Mouse (Mus musculus): Measurements from ENCODE around the gene Aak1. TPM values are rescaled to one million over a fixed set of nuclear protein-coding genes. Genes with fewer than 3 reads are reported as not detected.

The Aak1 gene
- polyA plus RNA-seq, 1 experiment = 11.5 TPM

DNA sequence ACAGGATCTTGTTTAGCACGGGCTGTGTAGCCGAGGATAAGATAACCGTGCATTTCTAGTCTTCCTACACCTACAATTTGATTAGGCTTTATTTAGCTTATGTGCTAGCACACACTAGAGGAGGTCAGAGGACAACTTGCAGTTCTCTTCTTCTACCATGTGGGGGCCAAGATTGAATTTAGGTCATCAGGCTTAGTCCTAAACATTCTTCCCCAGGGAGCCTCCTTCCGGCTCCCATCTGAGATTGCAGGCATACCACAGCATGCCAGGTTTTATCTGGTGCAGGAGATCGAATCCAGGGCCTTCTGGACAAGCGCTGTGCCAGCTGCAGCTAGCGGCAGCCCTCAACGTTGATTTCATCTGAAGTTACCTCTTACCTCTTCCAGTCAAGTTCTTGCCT is 32.7 kb upstream of the Aak1 start:
- no peaks in the 10 kb centered on the region for H3K79me2 ChIP-seq (ENCODE audit: control insufficient read depth, insufficient read depth)
- no peak overlapping the region for H3K4me3 ChIP-seq
- no peak overlapping the region for H3K4me2 ChIP-seq (ENCODE audit: low read depth)
- TF ChIP-seq POLR2AphosphoS2 (IDR thresholded peaks at IDR 0.05; ENCODE audit: insufficient read length, low read depth) (no peak), CEBPB (IDR thresholded peaks at IDR 0.05; ENCODE audit: insufficient read depth, poor library complexity, severe bottlenecking) (no peak), MYOG (IDR thresholded peaks at IDR 0.05; ENCODE audit: control insufficient read depth in 1 of 3, insufficient read depth in 1 of 3, insufficient read length in 2 of 3, low read depth in 2 of 3) (no peak), E2F4 (IDR thresholded peaks at IDR 0.05; ENCODE audit: insufficient read depth) (no peak), USF1 (IDR thresholded peaks at IDR 0.05; ENCODE audit: low read depth) (no peak), MYOD1 (IDR thresholded peaks at IDR 0.05; ENCODE audit: control insufficient read depth in 1 of 3, insufficient read length in 2 of 3, low read depth in 2 of 3) (no peak), REST (IDR thresholded peaks at IDR 0.05; ENCODE audit: insufficient read depth, insufficient read length) (no peak), TCF3 (IDR thresholded peaks at IDR 0.05; ENCODE audit: insufficient read length, low read depth) (no peak), SRF (IDR thresholded peaks at IDR 0.05; ENCODE audit: control insufficient read depth, insufficient read length, low read depth) (no peak), MAX (IDR thresholded peaks at IDR 0.05; ENCODE audit: low read depth) (no peak), POLR2A (IDR thresholded peaks at IDR 0.05; ENCODE audit: insufficient read length, low read depth) (no peak), TCF12 (IDR thresholded peaks at IDR 0.05; ENCODE audit: insufficient read depth, poor library complexity, severe bottlenecking) (no peak)
- no peak overlapping the region for H3ac ChIP-seq (ENCODE audit: control insufficient read depth, insufficient read length)
- H3K36me3 ChIP-seq (ENCODE audit: control insufficient read depth, insufficient read depth) = no peaks in the 10 kb centered on the region
- H3K27me3 ChIP-seq (ENCODE audit: control insufficient read depth, insufficient read depth, insufficient read length) = no peaks in the 10 kb centered on the region

GRCm38 (mm10) chr6:86818914-86819313 is 30.4 kb upstream of the Aak1 start:
- no peak for TF ChIP-seq POLR2AphosphoS2 (IDR thresholded peaks at IDR 0.05; ENCODE audit: insufficient read length, low read depth)
- TF ChIP-seq SRF (IDR thresholded peaks at IDR 0.05; ENCODE audit: control insufficient read depth, insufficient read length, low read depth) = no peak
- H3K4me2 ChIP-seq (ENCODE audit: low read depth) = no peak overlapping the region

GRCm38 (mm10) chr6:86819926-86820325 is 29.4 kb upstream of the Aak1 start:
- TF ChIP-seq MYOG (IDR thresholded peaks at IDR 0.05; ENCODE audit: control insufficient read depth in 1 of 3, insufficient read depth in 1 of 3, insufficient read length in 2 of 3, low read depth in 2 of 3) (no peak), TCF3 (IDR thresholded peaks at IDR 0.05; ENCODE audit: insufficient read length, low read depth) (no peak), POLR2A (IDR thresholded peaks at IDR 0.05; ENCODE audit: insufficient read length, low read depth) (no peak), MYOD1 (IDR thresholded peaks at IDR 0.05; ENCODE audit: control insufficient read depth in 1 of 3, insufficient read length in 2 of 3, low read depth in 2 of 3) (no peak), REST (IDR thresholded peaks at IDR 0.05; ENCODE audit: insufficient read depth, insufficient read length) (no peak), USF1 (IDR thresholded peaks at IDR 0.05; ENCODE audit: low read depth) (no peak)
- H3K36me3 ChIP-seq (ENCODE audit: control insufficient read depth, insufficient read depth) = no peaks in the 10 kb centered on the region
- no peak overlapping the region for H3ac ChIP-seq (ENCODE audit: control insufficient read depth, insufficient read length)
- H3K4me3 ChIP-seq = no peak overlapping the region
- no peaks in the 10 kb centered on the region for H3K79me2 ChIP-seq (ENCODE audit: control insufficient read depth, insufficient read depth)
- H3K4me2 ChIP-seq (ENCODE audit: low read depth) = no peak overlapping the region
- H3K27me3 ChIP-seq (ENCODE audit: control insufficient read depth, insufficient read depth, insufficient read length) = no peaks in the 10 kb centered on the region

More at GRCm38 (mm10) chr6:86818914-86819313, 30.4 kb upstream of the Aak1 start:
- Histone ChIP-seq H3ac (ENCODE audit: control insufficient read depth, insufficient read length) (no peak overlapping the region), H3K36me3 (ENCODE audit: control insufficient read depth, insufficient read depth) (no peaks in the 10 kb centered on the region), H3K4me3 (no peak overlapping the region), H3K27me3 (ENCODE audit: control insufficient read depth, insufficient read depth, insufficient read length) (no peaks in the 10 kb centered on the region), H3K79me2 (ENCODE audit: control insufficient read depth, insufficient read depth) (no peaks in the 10 kb centered on the region)

- no peak for TF ChIP-seq USF1 (IDR thresholded peaks at IDR 0.05; ENCODE audit: low read depth)
- TF ChIP-seq MYOD1 (IDR thresholded peaks at IDR 0.05; ENCODE audit: control insufficient read depth in 1 of 3, insufficient read length in 2 of 3, low read depth in 2 of 3) = no peak
- TF ChIP-seq MAX (IDR thresholded peaks at IDR 0.05; ENCODE audit: low read depth) = no peak
- TF ChIP-seq SRF (IDR thresholded peaks at IDR 0.05; ENCODE audit: control insufficient read depth, insufficient read length, low read depth) = no peak
- no peak for TF ChIP-seq POLR2AphosphoS2 (IDR thresholded peaks at IDR 0.05; ENCODE audit: insufficient read length, low read depth)
- no peak for TF ChIP-seq TCF12 (IDR thresholded peaks at IDR 0.05; ENCODE audit: insufficient read depth, poor library complexity, severe bottlenecking)
- no peak for TF ChIP-seq MYOG (IDR thresholded peaks at IDR 0.05; ENCODE audit: control insufficient read depth in 1 of 3, insufficient read depth in 1 of 3, insufficient read length in 2 of 3, low read depth in 2 of 3)
- no peak for TF ChIP-seq TCF3 (IDR thresholded peaks at IDR 0.05; ENCODE audit: insufficient read length, low read depth)
- TF ChIP-seq CEBPB (IDR thresholded peaks at IDR 0.05; ENCODE audit: insufficient read depth, poor library complexity, severe bottlenecking) = no peak
- no peak for TF ChIP-seq REST (IDR thresholded peaks at IDR 0.05; ENCODE audit: insufficient read depth, insufficient read length)
- TF ChIP-seq POLR2A (IDR thresholded peaks at IDR 0.05; ENCODE audit: insufficient read length, low read depth) = no peak
- no peak for TF ChIP-seq E2F4 (IDR thresholded peaks at IDR 0.05; ENCODE audit: insufficient read depth)
- Histone ChIP-seq H3K27me3 (ENCODE audit: control insufficient read depth, insufficient read depth, insufficient read length) (no peaks in the 10 kb centered on the region), H3K79me2 (ENCODE audit: control insufficient read depth, insufficient read depth) (no peaks in the 10 kb centered on the region), H3K4me2 (ENCODE audit: low read depth) (no peak overlapping the region), H3ac (ENCODE audit: control insufficient read depth, insufficient read length) (no peak overlapping the region), H3K4me3 (no peak overlapping the region), H3K36me3 (ENCODE audit: control insufficient read depth, insufficient read depth) (no peaks in the 10 kb centered on the region)
These were observed 28.6 kb upstream of the Aak1 start for GRCm38 (mm10) chr6:86820690-86821089.

GRCm38 (mm10) chr6:86822285-86823050 is 26.8 kb upstream of the Aak1 start:
- TF ChIP-seq MYOG (IDR thresholded peaks at IDR 0.05; ENCODE audit: control insufficient read depth in 1 of 3, insufficient read depth in 1 of 3, insufficient read length in 2 of 3, low read depth in 2 of 3) (peak in 1 of 3 experiments; percentile 5), E2F4 (IDR thresholded peaks at IDR 0.05; ENCODE audit: insufficient read depth) (no peak), TCF12 (IDR thresholded peaks at IDR 0.05; ENCODE audit: insufficient read depth, poor library complexity, severe bottlenecking) (no peak), MYOD1 (IDR thresholded peaks at IDR 0.05; ENCODE audit: control insufficient read depth in 1 of 3, insufficient read length in 2 of 3, low read depth in 2 of 3) (no peak), POLR2AphosphoS2 (IDR thresholded peaks at IDR 0.05; ENCODE audit: insufficient read length, low read depth) (no peak)
- Histone ChIP-seq H3K4me2 (ENCODE audit: low read depth) (peak overlapping the region; percentile 37), H3ac (ENCODE audit: control insufficient read depth, insufficient read length) (no peak overlapping the region), H3K36me3 (ENCODE audit: control insufficient read depth, insufficient read depth) (no peaks in the 10 kb centered on the region), H3K79me2 (ENCODE audit: control insufficient read depth, insufficient read depth) (no peaks in the 10 kb centered on the region), H3K4me3 (no peak overlapping the region), H3K27me3 (ENCODE audit: control insufficient read depth, insufficient read depth, insufficient read length) (no peaks in the 10 kb centered on the region)
